Mouse (Mus musculus) brown adipose tissue, adult 24 weeks (tissue): ENCODE results near the gene Ptchd4. TPM values are rescaled to one million over a fixed set of nuclear protein-coding genes. Genes with fewer than 3 reads are reported as not detected.

Experiments
- H3K27ac ChIP-seq: fragments of 200-500 bp; replicated peaks from 2 replicates; pipeline ENCODE4 v1.5.1; 2012; ENCODE audit warnings: low read depth, mild to moderate bottlenecking, low read length
- H3K4me1 ChIP-seq: fragments of 200-500 bp; 2 replicates; pipeline ENCODE4 v1.6.1; 2012; ENCODE audit warnings: low read length, mixed read lengths; ENCODE audit not compliant: control insufficient read depth, insufficient read depth, insufficient read length
- H3K4me3 ChIP-seq: fragments of 200-500 bp; 2 replicates; pipeline ENCODE4 v1.5.1; 2012; ENCODE audit warnings: low read depth, mild to moderate bottlenecking, low read length, moderate library complexity; ENCODE audit not compliant: insufficient read depth
- polyA plus RNA-seq: library from polyadenylated mRNA; stranded (reverse); fragments of >200 nt; gene quantifications from 2 replicates; pipeline ENCODE4 v1.2.4, GENCODE M21; 2012; ENCODE audit not compliant: missing spikeins, insufficient read depth, insufficient read length

Ptchd4 gene
- polyA plus RNA-seq, 1 experiment, result not detected

DNA sequence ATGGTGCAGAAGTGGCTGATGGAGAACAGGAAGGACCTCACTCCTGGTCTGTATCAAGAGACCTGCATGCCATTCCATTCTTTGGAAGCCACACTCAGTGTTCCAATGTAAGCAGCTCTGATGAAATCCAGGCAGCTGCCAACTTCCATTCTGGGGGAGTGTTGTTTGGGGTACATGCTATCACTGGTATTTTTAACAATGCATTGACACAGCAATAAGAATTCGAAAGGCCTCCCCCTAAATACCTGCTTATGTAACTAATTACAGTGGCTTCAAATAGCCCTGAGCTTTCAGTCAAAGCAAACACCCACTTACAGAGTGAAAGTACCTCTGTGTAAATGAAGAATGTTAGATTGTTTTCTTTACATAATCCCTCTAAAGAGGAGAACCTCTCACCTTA is 42.7 kb downstream of the Ptchd4 start:
- Histone ChIP-seq H3K27ac (no peak overlapping the region), H3K4me1 (no peaks in the 10 kb centered on the region), H3K4me3 (no peak overlapping the region)

DNA sequence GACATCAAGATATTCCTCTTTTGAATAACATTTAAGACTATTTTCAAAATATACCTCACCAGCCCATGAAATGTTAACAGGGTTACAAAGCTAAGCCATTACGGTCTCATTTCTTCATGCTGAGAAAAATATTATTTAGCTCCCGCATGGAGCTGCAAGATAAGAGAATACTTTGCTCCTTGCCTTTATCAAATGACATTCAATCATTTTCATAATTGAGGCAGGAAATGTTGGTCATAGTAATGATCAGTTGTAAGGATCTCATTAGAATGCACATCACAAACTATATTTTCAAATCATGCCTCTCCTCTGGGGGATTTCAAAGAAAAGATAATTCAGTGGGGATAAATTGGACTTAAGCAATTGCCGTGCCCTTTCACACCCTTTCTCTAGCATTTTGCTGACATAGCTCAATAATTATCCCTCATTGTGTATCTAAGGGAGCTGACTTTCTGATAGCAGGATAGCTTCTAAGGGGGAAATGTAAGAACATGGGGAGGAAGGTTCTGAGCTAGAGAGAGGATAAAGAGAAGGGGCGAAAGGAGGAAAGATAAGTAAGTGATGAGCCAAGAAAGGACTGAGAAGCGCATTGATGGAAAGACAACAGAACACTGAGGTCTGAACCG is 47.5 kb downstream of the Ptchd4 start:
- no peak overlapping the region for H3K27ac ChIP-seq
- no peak overlapping the region for H3K4me3 ChIP-seq
- no peaks in the 10 kb centered on the region for H3K4me1 ChIP-seq

DNA sequence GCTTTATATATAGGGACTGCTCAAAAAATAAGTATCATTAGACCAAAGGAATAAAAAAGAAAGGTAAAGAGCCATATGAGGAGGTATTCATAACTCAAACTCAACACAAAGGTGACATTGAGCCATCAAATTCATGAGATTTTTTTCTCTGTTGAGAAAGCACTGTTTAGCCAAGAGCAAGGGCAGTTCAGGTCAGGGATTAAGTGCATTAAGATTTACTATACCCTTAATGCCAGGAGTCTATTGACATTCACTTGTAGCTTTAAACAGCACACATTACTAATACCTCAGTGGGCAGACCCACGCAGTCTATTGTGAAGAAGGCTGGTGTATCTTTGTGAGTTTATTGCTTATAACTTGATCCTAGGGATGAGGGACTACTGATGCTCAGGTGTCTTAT is 49.0 kb downstream of the Ptchd4 start:
- no peak overlapping the region for H3K27ac ChIP-seq
- no peak overlapping the region for H3K4me3 ChIP-seq
- no peaks in the 10 kb centered on the region for H3K4me1 ChIP-seq

DNA sequence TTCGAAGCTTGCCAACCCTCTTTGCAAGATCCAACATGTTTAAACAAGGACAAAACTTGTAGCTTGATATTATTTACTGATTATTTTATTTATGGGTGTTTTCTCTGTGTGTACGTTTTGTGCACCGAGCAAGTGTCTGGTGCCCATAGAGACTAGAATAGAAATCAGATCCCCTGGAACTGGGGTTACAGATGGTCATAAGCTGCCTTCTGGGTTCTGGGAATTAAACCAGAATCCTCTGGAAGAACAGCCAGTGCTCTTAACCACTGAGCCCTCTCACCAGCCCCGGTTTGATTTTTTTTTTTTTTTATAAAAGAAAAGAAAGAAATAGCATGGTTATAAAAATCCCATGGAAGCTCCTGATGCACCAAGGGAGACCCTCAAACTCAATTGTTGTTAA is 59.1 kb downstream of the Ptchd4 start:
- Histone ChIP-seq H3K4me1 (no peaks in the 10 kb centered on the region), H3K4me3 (no peak overlapping the region), H3K27ac (no peak overlapping the region)

DNA sequence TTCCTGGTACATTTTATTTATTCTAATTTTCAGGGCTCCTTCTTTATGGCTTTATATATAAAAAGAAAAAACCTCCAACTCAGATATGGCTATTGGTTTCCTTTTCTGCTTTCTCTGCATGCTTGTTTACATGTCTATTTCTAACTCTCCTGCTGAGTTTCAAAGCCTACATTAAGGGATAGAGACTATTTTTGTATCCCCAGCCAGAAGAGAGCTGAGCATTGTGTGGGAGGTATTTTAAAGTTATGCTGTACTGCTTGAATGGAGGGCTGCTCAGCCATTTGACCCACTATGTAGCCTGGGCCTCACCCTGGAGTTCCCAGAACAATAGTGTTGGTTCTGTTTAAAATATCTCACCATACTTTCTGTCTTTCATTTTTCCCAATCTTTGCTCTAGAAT is 77.3 kb downstream of the Ptchd4 start:
- H3K27ac ChIP-seq, result no peak overlapping the region
- H3K4me3 ChIP-seq, result no peak overlapping the region
- no peaks in the 10 kb centered on the region for H3K4me1 ChIP-seq

DNA sequence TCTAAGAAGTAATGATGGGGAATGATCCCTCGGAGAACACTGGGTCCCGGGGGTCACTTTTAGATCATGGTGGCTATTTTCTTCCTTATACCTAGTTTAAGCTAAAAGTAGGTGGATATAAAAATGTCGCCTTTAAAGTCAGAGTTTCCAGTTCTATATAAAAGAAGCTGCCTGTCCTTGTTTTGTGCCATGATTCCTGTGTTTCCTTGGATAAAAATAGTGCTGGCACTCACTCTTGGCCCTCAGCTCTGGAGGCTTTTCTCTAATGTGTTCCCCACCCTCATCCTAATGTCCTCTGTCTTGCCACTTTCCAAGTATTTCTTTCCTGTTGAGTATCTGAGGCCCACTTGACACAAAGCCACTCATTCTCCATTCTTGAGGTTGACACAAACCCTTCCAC is 79.6 kb downstream of the Ptchd4 start:
- no peak overlapping the region for H3K27ac ChIP-seq
- H3K4me1 ChIP-seq, result no peaks in the 10 kb centered on the region
- H3K4me3 ChIP-seq, result no peak overlapping the region

DNA sequence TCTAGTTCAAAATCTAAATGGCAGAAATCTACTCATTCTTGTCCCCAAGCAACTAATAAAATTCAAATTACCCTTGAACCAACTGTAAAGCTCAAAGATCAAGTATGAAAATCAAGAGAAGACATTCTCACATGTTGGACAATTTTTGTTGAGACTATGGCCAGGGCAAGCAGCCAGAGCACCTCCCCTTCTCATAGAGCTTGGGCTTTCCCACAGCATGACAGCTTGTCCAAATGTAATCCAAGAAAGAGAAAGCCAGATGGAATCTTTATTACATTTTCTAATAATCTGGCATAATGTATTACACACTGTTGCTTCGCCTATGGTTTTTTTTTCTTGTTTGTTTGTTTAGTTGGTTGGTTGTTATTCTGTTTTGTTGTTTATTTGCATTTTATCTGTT is 102.7 kb downstream of the Ptchd4 start:
- no peaks in the 10 kb centered on the region for H3K4me1 ChIP-seq
- H3K27ac ChIP-seq, result no peak overlapping the region
- H3K4me3 ChIP-seq, result no peak overlapping the region

DNA sequence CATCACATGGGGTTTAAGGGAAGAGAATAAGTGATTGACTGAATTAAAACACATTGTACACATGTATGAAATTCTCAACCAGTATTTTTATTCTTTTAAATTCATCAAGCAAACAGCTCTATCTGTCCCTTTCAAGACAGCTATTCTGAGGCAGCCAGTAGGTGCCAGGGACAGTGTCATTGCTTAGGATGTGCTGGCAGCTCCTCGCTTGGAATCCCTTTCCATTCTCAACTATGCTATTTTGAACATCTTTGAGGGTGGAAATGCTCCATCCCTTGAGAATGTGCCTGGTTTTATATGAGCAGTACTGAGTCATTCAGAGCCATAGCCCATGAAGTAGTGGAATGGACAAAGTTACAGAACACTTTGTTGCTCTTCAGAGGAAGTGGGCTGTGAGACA is 112.2 kb downstream of the Ptchd4 start:
- H3K4me1 ChIP-seq, result no peaks in the 10 kb centered on the region
- no peak overlapping the region for H3K4me3 ChIP-seq
- no peak overlapping the region for H3K27ac ChIP-seq

DNA sequence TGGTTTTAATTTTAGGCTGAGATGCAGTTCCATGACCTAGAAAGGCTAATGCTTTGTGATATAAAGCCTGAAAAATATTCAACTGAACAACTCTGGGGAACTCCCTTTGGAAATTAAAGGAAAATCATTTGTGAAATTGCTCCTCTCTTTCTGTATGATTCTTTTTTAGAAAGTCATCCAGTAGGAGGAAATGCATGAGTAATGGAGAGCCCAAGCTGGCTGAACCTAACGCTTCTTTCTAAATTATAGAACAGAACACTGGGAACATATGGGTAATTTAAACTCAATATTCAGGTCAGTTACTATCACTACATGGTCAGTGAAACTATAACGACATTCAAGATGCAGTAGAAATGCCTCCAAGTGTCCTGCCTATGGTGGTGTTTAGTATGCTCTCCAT is 114.6 kb downstream of the Ptchd4 start:
- Histone ChIP-seq H3K4me1 (no peaks in the 10 kb centered on the region), H3K27ac (no peak overlapping the region), H3K4me3 (no peak overlapping the region)

DNA sequence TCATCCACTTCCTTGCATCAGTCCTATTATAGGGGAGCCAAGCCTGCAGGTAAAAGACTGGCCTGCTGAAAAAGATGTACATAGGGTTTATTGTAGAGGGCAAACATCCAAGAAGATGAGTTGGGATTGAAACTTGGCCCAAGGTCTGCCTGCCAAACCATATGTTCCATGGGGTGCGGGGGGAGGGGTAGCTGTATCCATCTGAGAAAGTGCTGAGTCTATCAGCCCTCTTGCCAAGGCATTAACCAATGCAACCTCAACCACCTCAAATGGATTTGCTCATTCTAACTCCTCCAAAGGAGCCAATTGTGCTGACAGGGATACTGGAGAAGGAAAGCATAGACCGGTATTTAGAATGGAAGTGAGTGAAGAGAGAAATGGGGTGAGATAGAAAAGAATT is 136.5 kb downstream of the Ptchd4 start:
- Histone ChIP-seq H3K4me1 (no peaks in the 10 kb centered on the region), H3K4me3 (no peak overlapping the region), H3K27ac (no peak overlapping the region)

DNA sequence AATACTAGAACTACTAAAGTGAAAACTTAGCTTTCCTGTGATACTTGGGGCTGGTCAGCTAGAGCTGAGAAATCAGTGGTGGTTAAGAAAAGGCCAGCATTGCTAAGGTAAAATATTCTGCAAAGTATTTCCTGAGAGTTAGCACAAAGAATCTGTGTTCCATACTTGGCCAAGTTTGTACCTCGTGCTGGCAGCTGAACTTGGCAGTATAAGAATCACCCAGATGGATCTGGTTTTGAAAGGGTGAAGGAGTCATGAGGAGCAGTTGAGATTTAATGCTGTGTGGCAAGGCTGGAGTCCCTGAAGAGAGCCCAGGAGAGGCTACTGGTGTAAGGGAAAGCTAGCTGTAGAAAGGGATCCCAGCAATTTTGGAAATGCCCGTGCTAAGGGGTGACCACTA is 140.7 kb downstream of the Ptchd4 start:
- Histone ChIP-seq H3K4me1 (no peaks in the 10 kb centered on the region), H3K4me3 (no peak overlapping the region), H3K27ac (no peak overlapping the region)

DNA sequence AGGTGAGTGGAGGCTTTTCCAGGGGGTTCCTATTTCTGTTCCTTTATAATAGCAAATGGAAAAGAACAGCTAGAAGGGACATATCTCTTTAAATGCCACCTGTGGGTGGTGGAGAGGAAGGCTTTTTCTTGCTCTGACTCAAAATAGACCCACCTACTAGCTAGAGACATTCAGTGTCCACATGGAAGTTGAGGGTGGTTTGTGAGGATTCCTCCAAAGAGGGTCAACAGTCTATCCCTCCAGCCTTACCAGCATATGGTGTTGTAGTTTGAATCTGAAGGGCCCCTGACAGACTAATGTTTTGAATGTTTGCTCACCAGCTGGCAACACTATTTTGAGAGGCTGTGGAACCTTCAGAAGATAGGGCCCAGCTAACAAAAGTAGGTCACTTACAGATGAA is 147.0 kb downstream of the Ptchd4 start:
- H3K4me1 ChIP-seq, result no peaks in the 10 kb centered on the region
- H3K27ac ChIP-seq, result no peak overlapping the region
- H3K4me3 ChIP-seq, result no peak overlapping the region

DNA sequence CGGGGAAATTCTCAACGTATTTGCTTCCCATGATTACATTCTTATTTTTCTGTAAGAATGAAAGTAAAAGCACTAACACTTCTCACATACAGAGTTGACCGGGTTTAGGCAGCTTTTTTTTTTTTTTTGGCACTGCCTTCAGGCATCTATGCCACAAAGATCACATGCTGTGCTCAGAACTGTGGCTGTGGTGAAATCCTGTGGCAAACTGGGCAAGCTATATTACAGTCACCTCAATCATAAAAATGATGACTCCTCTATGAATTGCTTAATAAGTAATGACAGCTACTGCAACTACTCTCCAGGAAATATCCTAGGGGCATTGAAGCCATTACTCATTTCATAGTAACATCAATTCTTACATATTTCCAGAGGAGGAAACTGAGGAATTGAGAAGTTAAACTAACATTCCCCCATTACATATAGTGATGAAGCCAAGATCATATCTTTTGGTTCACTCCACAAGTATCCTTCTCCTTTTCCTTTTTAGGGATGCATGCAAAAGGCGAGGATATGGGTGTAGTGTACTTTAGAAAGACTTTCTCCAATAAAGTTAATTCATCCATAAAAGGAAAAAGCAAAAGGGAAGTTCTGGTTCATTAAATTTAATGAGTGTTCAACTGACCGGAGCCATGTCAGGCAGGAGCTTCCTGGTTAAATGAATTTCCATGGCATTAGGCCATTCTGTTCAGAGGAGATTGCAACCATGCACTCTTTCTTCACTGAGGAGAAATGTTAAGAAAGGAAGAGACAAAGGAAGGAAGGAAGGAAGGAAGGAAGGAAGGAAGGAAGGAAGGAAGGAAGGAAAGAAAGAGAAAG is 164.6 kb downstream of the Ptchd4 start:
- no peak overlapping the region for H3K4me3 ChIP-seq
- H3K27ac ChIP-seq, result no peak overlapping the region
- H3K4me1 ChIP-seq, result no peaks in the 10 kb centered on the region

DNA sequence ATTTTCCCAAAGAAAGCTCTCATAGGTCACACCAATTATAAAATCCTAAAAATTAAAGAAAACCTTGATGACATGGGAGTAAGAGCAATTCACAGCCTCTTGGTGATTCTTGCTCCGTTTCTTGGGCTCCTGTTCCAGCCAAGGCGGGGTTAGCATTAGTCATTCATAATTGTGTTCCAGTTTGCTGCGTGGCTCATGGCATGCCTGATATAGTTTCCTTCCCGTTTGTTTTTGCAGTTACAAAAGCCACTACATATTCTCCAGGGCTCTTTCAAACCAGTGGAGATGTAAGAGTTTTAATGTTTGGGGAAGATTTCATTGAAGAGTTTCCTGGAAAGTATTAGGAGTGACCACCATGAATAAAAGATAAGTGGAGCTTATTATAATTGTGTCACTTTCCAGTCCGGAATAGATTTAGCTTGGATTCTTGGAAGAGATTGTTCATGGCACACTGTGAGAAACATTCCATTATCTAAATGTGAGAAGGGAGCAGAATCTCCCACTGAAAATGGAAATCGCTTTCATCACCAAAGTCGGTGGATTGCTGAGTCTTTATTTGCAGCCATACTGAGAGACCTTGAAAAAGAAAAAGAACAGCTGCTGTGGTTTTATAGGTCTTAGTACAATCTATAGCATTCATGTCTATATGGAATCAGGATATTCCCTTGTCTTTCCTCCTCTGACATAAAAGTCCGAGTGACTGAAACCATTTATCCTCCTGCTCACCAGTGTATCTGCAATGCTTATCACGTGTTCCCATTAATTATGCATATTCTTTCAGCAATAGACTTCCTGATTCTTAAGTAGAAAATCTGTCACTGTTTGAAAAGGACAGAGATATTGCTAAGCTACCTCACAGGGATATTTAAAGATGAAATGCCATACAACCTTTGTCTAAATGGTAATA is 193.9 kb downstream of the Ptchd4 start:
- Histone ChIP-seq H3K27ac (no peak overlapping the region), H3K4me1 (no peaks in the 10 kb centered on the region), H3K4me3 (no peak overlapping the region)

DNA sequence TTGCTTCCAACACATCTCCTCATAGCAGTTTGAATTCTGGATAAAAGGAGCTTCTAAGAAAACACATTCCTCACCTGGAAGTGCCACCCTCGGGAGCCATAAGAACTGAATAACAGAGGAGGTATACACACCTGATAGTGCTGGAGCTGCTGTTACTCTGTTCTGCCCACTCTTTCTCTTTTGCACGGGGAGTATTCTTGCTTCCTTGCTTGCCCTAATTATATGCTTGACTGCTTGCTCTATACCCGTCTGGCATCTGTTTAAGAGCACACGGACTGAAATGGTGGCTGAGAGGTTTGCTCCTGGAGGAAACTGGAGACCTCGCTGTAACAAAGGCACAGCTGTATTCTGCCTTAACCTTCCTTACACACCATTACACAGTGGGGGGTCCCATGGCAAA is 214.4 kb downstream of the Ptchd4 start:
- no peak overlapping the region for H3K27ac ChIP-seq
- no peaks in the 10 kb centered on the region for H3K4me1 ChIP-seq

More for the DNA sequence above, 214.4 kb downstream of the Ptchd4 start:
- H3K4me3 ChIP-seq, result no peak overlapping the region
